Mouse (Mus musculus) ovary, adult 2 months (tissue): ENCODE measurements around the gene Olfr596. TPM values are rescaled to one million over a fixed set of nuclear protein-coding genes. Genes with fewer than 3 reads are reported as not detected.

Experiments used
- polyA plus RNA-seq: library from polyadenylated mRNA; depleted of rRNA; stranded (reverse); fragments of >200 nt; gene quantifications from 2 replicates; pipeline ENCODE4 v1.2.3, GENCODE M21; 2012; rRNA removed

The Olfr596 gene
- not detected in 2 replicates for polyA plus RNA-seq

DNA sequence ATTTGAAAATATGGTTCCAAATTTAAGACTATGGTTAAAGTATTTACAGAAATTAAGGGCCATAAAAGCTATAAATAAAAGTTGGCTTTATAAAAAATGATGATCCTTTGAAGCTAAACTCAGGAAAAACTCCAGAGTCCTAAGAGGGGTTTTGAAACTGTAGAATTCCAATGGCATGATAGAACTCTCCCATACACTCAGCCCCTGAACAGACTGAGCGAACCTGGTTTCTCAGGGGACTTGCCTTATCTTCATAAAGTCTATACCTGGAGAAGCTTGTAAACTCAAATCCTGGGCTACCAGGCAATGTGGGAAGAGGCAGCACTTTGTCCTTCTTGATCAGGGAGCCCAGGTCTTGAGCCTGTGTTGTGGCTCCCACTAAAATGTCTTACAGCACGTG lies at the start of gene Olfr596:
Gene Olfr596 (plus strand): TSS at position 301 of the 400 bp plus-strand sequence.

DNA sequence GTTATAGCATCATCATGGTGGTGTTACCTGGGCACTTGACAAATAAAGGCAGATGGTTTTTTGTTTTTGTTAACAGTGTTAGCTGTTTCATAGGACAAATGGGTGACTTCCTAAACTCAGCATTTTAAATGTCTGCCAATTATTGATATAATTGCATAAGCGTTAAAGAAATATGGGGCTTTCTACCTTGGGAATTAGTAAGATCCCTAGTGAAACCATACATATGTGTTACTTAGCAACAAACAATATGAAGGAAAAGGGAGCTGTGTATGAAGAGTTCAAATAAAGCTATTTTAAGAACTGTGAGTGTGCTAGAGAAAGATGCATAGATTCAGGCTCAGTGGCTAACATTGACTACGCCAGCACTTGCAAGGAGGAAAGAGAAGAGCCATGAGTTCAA lies 10.6 kb downstream of the Olfr596 start, which contains the start of gene Olfr597:
Gene Olfr597 (plus strand): TSS at position 301 of the 400 bp plus-strand sequence.

GRCm38 (mm10) chr7:103323268-103323667 lies 17.8 kb downstream of the Olfr596 start, which contains the start of gene Olfr598:
Gene Olfr598 (plus strand): TSS chr7:103323568.

DNA sequence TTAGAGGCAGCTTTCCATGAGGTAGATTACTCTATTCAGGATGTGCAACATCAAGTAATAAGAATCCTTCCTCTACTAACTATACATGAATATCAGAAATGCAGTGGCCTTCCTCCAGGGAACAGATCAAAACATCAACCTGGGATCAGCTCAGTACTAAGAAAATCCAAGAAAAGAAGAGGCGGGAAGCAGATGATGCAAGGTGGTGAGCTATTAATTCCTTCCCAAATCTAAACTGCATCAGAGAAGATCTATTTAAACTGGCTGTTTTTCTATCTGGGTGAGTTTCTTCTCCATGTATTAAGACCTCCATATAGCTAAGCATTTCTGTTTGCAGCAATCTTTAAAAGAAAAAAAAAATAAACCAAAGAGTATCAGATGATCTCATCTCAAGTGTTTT lies 30.2 kb downstream of the Olfr596 start, which contains the start of gene Olfr599:
Gene Olfr599 (plus strand): TSS at position 301 of the 400 bp plus-strand sequence.

GRCm38 (mm10) chr7:103349569-103349968 lies 44.1 kb downstream of the Olfr596 start, which contains the start of gene Olfr600:
Gene Olfr600 (minus strand): TSS chr7:103349669.

Other genes with a start within 250 kb of the Olfr596 start
- not detected in 2 replicates for gene Olfr584, start 223.8 kb upstream of the Olfr596 start, polyA plus RNA-seq
- gene Olfr585, start 207.9 kb upstream of the Olfr596 start, polyA plus RNA-seq: not detected in 2 replicates
- gene Olfr586, start 180.0 kb upstream of the Olfr596 start, polyA plus RNA-seq: not detected in 2 replicates
- not detected in 2 replicates for gene Olfr588-ps1, start 164.8 kb upstream of the Olfr596 start, polyA plus RNA-seq
- not detected in 2 replicates for gene Olfr589, start 149.3 kb upstream of the Olfr596 start, polyA plus RNA-seq
- not detected in 2 replicates for gene Olfr591, start 127.3 kb upstream of the Olfr596 start, polyA plus RNA-seq
- not detected in 2 replicates for gene Olfr592, start 120.8 kb upstream of the Olfr596 start, polyA plus RNA-seq
- not detected in 2 replicates for gene Olfr593, start 93.8 kb upstream of the Olfr596 start, polyA plus RNA-seq
- not detected in 2 replicates for gene Olfr594, start 88.7 kb upstream of the Olfr596 start, polyA plus RNA-seq
- not detected in 2 replicates for gene Usp17ld, start 53.1 kb upstream of the Olfr596 start, polyA plus RNA-seq
- not detected in 2 replicates for gene Olfr597, start 10.7 kb downstream of the Olfr596 start, polyA plus RNA-seq
- gene Olfr598, start 17.9 kb downstream of the Olfr596 start, polyA plus RNA-seq: not detected in 2 replicates
- not detected in 2 replicates for gene Olfr599, start 30.3 kb downstream of the Olfr596 start, polyA plus RNA-seq
- not detected in 2 replicates for gene Olfr600, start 44.0 kb downstream of the Olfr596 start, polyA plus RNA-seq
- gene Olfr601, start 57.0 kb downstream of the Olfr596 start, polyA plus RNA-seq: not detected in 2 replicates
- gene Olfr603, start 80.5 kb downstream of the Olfr596 start, polyA plus RNA-seq: not detected in 2 replicates
- gene Usp17lc, start 109.4 kb downstream of the Olfr596 start, polyA plus RNA-seq: 0.07 TPM in 1 of 2 replicates, not detected in the other
- gene Olfr605, start 139.8 kb downstream of the Olfr596 start, polyA plus RNA-seq: not detected in 2 replicates
- gene Olfr606, start 143.4 kb downstream of the Olfr596 start, polyA plus RNA-seq: not detected in 2 replicates
- not detected in 2 replicates for gene Olfr607, start 158.5 kb downstream of the Olfr596 start, polyA plus RNA-seq
- not detected in 2 replicates for gene Olfr608, start 164.2 kb downstream of the Olfr596 start, polyA plus RNA-seq
- gene Olfr609, start 192.4 kb downstream of the Olfr596 start, polyA plus RNA-seq: not detected in 2 replicates
- gene Olfr610, start 206.5 kb downstream of the Olfr596 start, polyA plus RNA-seq: not detected in 2 replicates
- gene Olfr611, start 215.2 kb downstream of the Olfr596 start, polyA plus RNA-seq: not detected in 2 replicates
- gene Olfr612, start 237.1 kb downstream of the Olfr596 start, polyA plus RNA-seq: not detected in 2 replicates
- not detected in 2 replicates for gene Olfr613, start 242.4 kb downstream of the Olfr596 start, polyA plus RNA-seq